Mouse (Mus musculus): ENCODE data around the gene Zfand4.
A peak's percentile ranks its signal among the peaks of the same experiment; 100 is the strongest.
"Not testable (repeated sequence)": the region's sequence is repeated elsewhere in the genome, so short reads cannot be mapped to it uniquely, and the experiment has no call there.

The Zfand4 gene

GRCm38 (mm10) chr6:116326641-116327040 is 62.6 kb downstream of the Zfand4 start:
- no peak for DNase-seq

- peak; percentile 27 to 53 for DNase-seq
These were observed 67.4 kb downstream of the Zfand4 start for GRCm38 (mm10) chr6:116331396-116331795.

- no peak for DNase-seq
These were observed 73.4 kb downstream of the Zfand4 start for GRCm38 (mm10) chr6:116337466-116337834.

GRCm38 (mm10) chr6:116337835-116338501 is 73.9 kb downstream of the Zfand4 start, which contains the start of gene March8:
March8 (plus strand) TSS chr6:116338024.
- peak; percentile 95 to 99 for DNase-seq

- no peak for DNase-seq
These were observed 74.5 kb downstream of the Zfand4 start for GRCm38 (mm10) chr6:116338520-116338919.

- DNase-seq: no peak
These were observed 75.1 kb downstream of the Zfand4 start for GRCm38 (mm10) chr6:116339088-116339487.

GRCm38 (mm10) chr6:116340521-116340920 is 76.5 kb downstream of the Zfand4 start:
- DNase-seq: no peak

- DNase-seq: peak in 1 of 2 experiments; percentile 42
These were observed 83.9 kb downstream of the Zfand4 start for GRCm38 (mm10) chr6:116347953-116348352.

- DNase-seq: no peak
These were observed 86.0 kb downstream of the Zfand4 start for GRCm38 (mm10) chr6:116349997-116350396.

GRCm38 (mm10) chr6:116350643-116351042 is 86.6 kb downstream of the Zfand4 start:
- DNase-seq: no peak

GRCm38 (mm10) chr6:116351534-116351933 is 87.5 kb downstream of the Zfand4 start:
- DNase-seq: no peak

GRCm38 (mm10) chr6:116353428-116353827 is 89.4 kb downstream of the Zfand4 start:
- DNase-seq: no peak

GRCm38 (mm10) chr6:116356311-116356947 is 92.4 kb downstream of the Zfand4 start:
- DNase-seq: not testable (repeated sequence)

GRCm38 (mm10) chr6:116356948-116357325 is 92.9 kb downstream of the Zfand4 start:
- no peak for DNase-seq

- DNase-seq: no peak
These were observed 94.0 kb downstream of the Zfand4 start for GRCm38 (mm10) chr6:116358056-116358455.

GRCm38 (mm10) chr6:116359256-116359655 is 95.2 kb downstream of the Zfand4 start:
- no peak for DNase-seq

- DNase-seq: no peak
These were observed 97.4 kb downstream of the Zfand4 start for GRCm38 (mm10) chr6:116361463-116361862.

GRCm38 (mm10) chr6:116361993-116362392 is 98.0 kb downstream of the Zfand4 start:
- no peak for DNase-seq

- no peak for DNase-seq
These were observed 103.9 kb downstream of the Zfand4 start for GRCm38 (mm10) chr6:116367971-116368370.

GRCm38 (mm10) chr6:116369811-116370210 is 105.8 kb downstream of the Zfand4 start:
- no peak for DNase-seq

- no peak for DNase-seq
These were observed 106.4 kb downstream of the Zfand4 start for GRCm38 (mm10) chr6:116370216-116370976.

- DNase-seq: no peak
These were observed 107.5 kb downstream of the Zfand4 start for GRCm38 (mm10) chr6:116371500-116371899.

GRCm38 (mm10) chr6:116374136-116374535 is 110.1 kb downstream of the Zfand4 start:
- no peak for DNase-seq

GRCm38 (mm10) chr6:116374618-116375017 is 110.6 kb downstream of the Zfand4 start:
- DNase-seq: no peak

Measured in kidney, postnatal 25 days (tissue).